In genomic region chr3:30602740-30603098, GRCm38 (mm10) we compare ENCODE assay signal across 8 mouse cellular contexts. TPM values are rescaled to one million over a fixed set of nuclear protein-coding genes. Genes with fewer than 3 reads are reported as not detected.
DNase-seq lines count a peak whose midpoint lies in the region; ATAC-seq lines count a peak whose summit lies in the region.

No protein-coding gene starts in this region.

- H3K4me3 ChIP-seq in limb, embryonic 10.5 days = peak overlapping the region; percentile 77
- peak overlapping the region; percentile 80 for H3K4me3 ChIP-seq in midbrain, embryonic 14.5 days (replicated peaks; ENCODE audit: low read depth, low read length)

- DNase-seq in adrenal gland, postnatal 14 days = peak; percentile 90
- DNase-seq in adrenal gland, adult 18-20 months (ENCODE audit: low spot score in 2 of 2) = no peak
- DNase-seq in thymus, postnatal 14 days = peak; percentile 78
- DNase-seq in thymus, postnatal 10 days (ENCODE audit: low spot score in 2 of 2) = no peak
- DNase-seq in heart, postnatal 4 days = peak; percentile 71
- DNase-seq in limb, embryonic 10.5 days (ENCODE audit: low spot score) = no peak
- DNase-seq in midbrain, embryonic 14.5 days = no peak
- no peak for DNase-seq in frontal cortex, postnatal 14 days (ENCODE audit: low spot score in 2 of 2)

- peak overlapping the region; percentile 92 for H3K27ac ChIP-seq in limb, embryonic 10.5 days
- H3K27ac ChIP-seq in midbrain, embryonic 14.5 days (replicated peaks; ENCODE audit: low read depth, low read length) = peak overlapping the region; percentile 96

- under 1% methylated on average over 27 of the region's 27 CpGs for whole genome bisulfite sequencing in limb, embryonic 10.5 days
- under 1% methylated on average over 27 of the region's 27 CpGs for WGBS in midbrain, embryonic 14.5 days

- peaks cover 20% of the 10 kb centered on the region for H3K27me3 ChIP-seq in limb, embryonic 10.5 days (ENCODE audit: low read depth, poor library complexity, severe bottlenecking)
- H3K27me3 ChIP-seq in midbrain, embryonic 14.5 days (ENCODE audit: control insufficient read depth, insufficient read depth, low read length) = no peaks in the 10 kb centered on the region; the same call in 1 of the 2 replicates

- no peaks in the 10 kb centered on the region for H3K9me3 ChIP-seq in limb, embryonic 10.5 days (replicated peaks)
- H3K9me3 ChIP-seq in midbrain, embryonic 14.5 days (ENCODE audit: control insufficient read depth, low read length) = no peaks in the 10 kb centered on the region

- peak overlapping the region; percentile 77 for H3K9ac ChIP-seq in midbrain, embryonic 14.5 days (replicated peaks; ENCODE audit: low read length)

- H3K4me1 ChIP-seq in limb, embryonic 10.5 days = peaks cover 20% of the 10 kb centered on the region
- peaks cover 6% of the 10 kb centered on the region for H3K4me1 ChIP-seq in midbrain, embryonic 14.5 days (ENCODE audit: control insufficient read depth, insufficient read depth, low read length)

- peaks cover 32% of the 10 kb centered on the region for H3K36me3 ChIP-seq in limb, embryonic 10.5 days
- peaks cover 31% of the 10 kb centered on the region for H3K36me3 ChIP-seq in midbrain, embryonic 14.5 days (ENCODE audit: control insufficient read depth, insufficient read depth, low read length)

- peak; percentile 62; the same call in 1 of the 2 replicates for ATAC-seq in midbrain, embryonic 14.5 days (ENCODE audit: low FRiP score, low TSS enrichment)

- H3K4me2 ChIP-seq in midbrain, embryonic 14.5 days (ENCODE audit: low read length) = peak overlapping the region; percentile 74

RNA-seq across cellular contexts. Expression of gene Mynn, which starts 0.9 kb away (rescaled TPM):
- total RNA-seq in adrenal gland, postnatal 14 days (2021) = 20.1 and 25.7 TPM in 2 replicates
- total RNA-seq in adrenal gland, adult 18-20 months (2021) = 10 to 100 TPM; 17.3 to 23.3 TPM
- total RNA-seq in heart, postnatal 4 days (2021) = 10 to 100 TPM; 18.5 to 20.0 TPM
- polyA plus RNA-seq in limb, embryonic 10.5 days (2016; fragmentation: Nextera tagmentation; extraction: Ambion mirVana) = 27.1 and 32.2 TPM in 2 replicates
- 32.8 and 41.8 TPM in 2 replicates for polyA plus RNA-seq in midbrain, embryonic 14.5 days (2014; fragmentation: Nextera tagmentation; extraction: Ambion mirVana)

RNA-seq across cellular contexts. Expression of gene Actrt3, which starts 3.0 kb away (rescaled TPM):
- not detected in 2 replicates for total RNA-seq in adrenal gland, postnatal 14 days (2021)
- total RNA-seq in adrenal gland, adult 18-20 months (2021) = not detected
- total RNA-seq in heart, postnatal 4 days (2021) = not detected
- polyA plus RNA-seq in limb, embryonic 10.5 days (2016; fragmentation: Nextera tagmentation; extraction: Ambion mirVana) = 0.08 TPM in 1 of 2 replicates, not detected in the other
- 0.15 and 0.38 TPM in 2 replicates for polyA plus RNA-seq in midbrain, embryonic 14.5 days (2014; fragmentation: Nextera tagmentation; extraction: Ambion mirVana)

RNA-seq across cellular contexts. Expression of gene Lrriq4, which starts 41.6 kb away (rescaled TPM):
- total RNA-seq in adrenal gland, postnatal 14 days (2021) = not detected in 2 replicates
- total RNA-seq in adrenal gland, adult 18-20 months (2021) = not detected
- not detected for total RNA-seq in heart, postnatal 4 days (2021)
- not detected in 2 replicates for polyA plus RNA-seq in limb, embryonic 10.5 days (2016; fragmentation: Nextera tagmentation; extraction: Ambion mirVana)
- not detected in 2 replicates for polyA plus RNA-seq in midbrain, embryonic 14.5 days (2014; fragmentation: Nextera tagmentation; extraction: Ambion mirVana)

RNA-seq across cellular contexts. Expression of gene Lrrc34, which starts 45.0 kb away (rescaled TPM):
- total RNA-seq in adrenal gland, postnatal 14 days (2021) = not detected in 2 replicates
- not detected for total RNA-seq in adrenal gland, adult 18-20 months (2021)
- not detected for total RNA-seq in heart, postnatal 4 days (2021)
- polyA plus RNA-seq in limb, embryonic 10.5 days (2016; fragmentation: Nextera tagmentation; extraction: Ambion mirVana) = 1.9 and 2.8 TPM in 2 replicates
- polyA plus RNA-seq in midbrain, embryonic 14.5 days (2014; fragmentation: Nextera tagmentation; extraction: Ambion mirVana) = 0.82 and 1.1 TPM in 2 replicates

RNA-seq across cellular contexts. Expression of gene Mecom, which starts 54.9 kb away (rescaled TPM):
- 15.4 and 15.6 TPM in 2 replicates for total RNA-seq in adrenal gland, postnatal 14 days (2021)
- 10 to 100 TPM in 1 of 2 experiments, 1 to 10 TPM in 1; 4.7 to 10.2 TPM for total RNA-seq in adrenal gland, adult 18-20 months (2021)
- 10 to 100 TPM; 31.5 to 36.1 TPM for total RNA-seq in heart, postnatal 4 days (2021)
- 167 and 217 TPM in 2 replicates for polyA plus RNA-seq in limb, embryonic 10.5 days (2016; fragmentation: Nextera tagmentation; extraction: Ambion mirVana)
- 4.6 and 10.1 TPM in 2 replicates for polyA plus RNA-seq in midbrain, embryonic 14.5 days (2014; fragmentation: Nextera tagmentation; extraction: Ambion mirVana)

Comparison
In these comparisons a context has a peak if more than half of its experiments do, and no peak if none do; other contexts are left out.
1. DNase-seq: peak in adrenal gland, postnatal 14 days (single experiment), thymus, postnatal 14 days (single experiment) and heart, postnatal 4 days (single experiment); none in adrenal gland, adult 18-20 months (0 of 2), thymus, postnatal 10 days (0 of 2), limb, embryonic 10.5 days (single experiment), midbrain, embryonic 14.5 days (single experiment) and frontal cortex, postnatal 14 days (0 of 2).